Mouse (Mus musculus) small intestine, adult 2 months (tissue): ENCODE measurements around the gene Tedc1.

Experiments
- CTCF ChIP-seq: fragments of 200-500 bp; IDR thresholded peaks from 2 replicates; pipeline ENCODE4 v1.5.1; 2012; ENCODE audit warnings: low read depth, mild to moderate bottlenecking, control low read depth, inconsistent platforms, low read length, moderate library complexity, mixed read lengths; ENCODE audit not compliant: insufficient replicate concordance, insufficient read length; ENCODE audit errors: extremely low read depth
- POLR2A ChIP-seq: fragments of 200-500 bp; IDR thresholded peaks from 2 replicates; pipeline ENCODE4 v1.6.1; 2012; ENCODE audit warnings: low read depth, mild to moderate bottlenecking, control low read depth, inconsistent platforms, low read length, moderate library complexity

- TF ChIP-seq CTCF (no peak), POLR2A (no peak)
These were observed 42.1 kb upstream of the Tedc1 start for GRCm38 (mm10) chr12:113114141-113114540.
